Mouse (Mus musculus) limb, embryonic 14.5 days (tissue): ENCODE data around the gene Col5a1. TPM values are rescaled to one million over a fixed set of nuclear protein-coding genes. Genes with fewer than 3 reads are reported as not detected.

ENCODE experiments used
- ATAC-seq: fragments of 200-750 bp; cut with Nextera tagmentation; 2 replicates; pipeline ENCODE4 v1.8.0; 2017; ENCODE audit warnings: low read depth, moderate number of reproducible peaks, moderate TSS enrichment; ENCODE audit not compliant: low FRiP score
- DNase-seq: peaks from one replicate; pipeline ENCODE4 v3.0.0-alpha.2; 2015; ENCODE audit warnings: low spot score
- H3K27ac ChIP-seq: fragments of 300-500 bp; sonication (generic); replicated peaks from 2 replicates; pipeline ENCODE4 v1.5.1; 2014; ENCODE audit warnings: low read depth, mild to moderate bottlenecking, low read length, moderate library complexity, mixed read lengths
- H3K27me3 ChIP-seq: fragments of 300-500 bp; sonication (generic); 2 replicates; pipeline ENCODE4 v1.6.1; 2014; ENCODE audit warnings: low read length, mixed read lengths; ENCODE audit not compliant: control insufficient read depth, insufficient read depth
- H3K36me3 ChIP-seq: fragments of 300-500 bp; sonication (generic); 2 replicates; pipeline ENCODE4 v1.6.1; 2014; ENCODE audit warnings: mild to moderate bottlenecking, low read length, moderate library complexity, mixed read lengths; ENCODE audit not compliant: control insufficient read depth, insufficient read depth
- H3K4me1 ChIP-seq: fragments of 300-500 bp; sonication (generic); 2 replicates; pipeline ENCODE4 v1.6.1; 2014; ENCODE audit warnings: antibody characterized with exemption, low read length, mixed read lengths; ENCODE audit not compliant: control insufficient read depth, insufficient read depth
- H3K4me2 ChIP-seq: fragments of 300-500 bp; sonication (generic); replicated peaks from 2 replicates; pipeline ENCODE4 v1.6.1; 2014; ENCODE audit warnings: low read depth, mild to moderate bottlenecking, low read length, moderate library complexity; ENCODE audit not compliant: severe bottlenecking
- H3K4me3 ChIP-seq: fragments of 300-500 bp; sonication (generic); replicated peaks from 2 replicates; pipeline ENCODE4 v1.5.1; 2014; ENCODE audit warnings: low read length
- H3K9ac ChIP-seq: fragments of 300-500 bp; sonication (generic); 2 replicates; pipeline ENCODE4 v1.6.1; 2014; ENCODE audit warnings: mild to moderate bottlenecking, low read depth, low read length, moderate library complexity; ENCODE audit not compliant: severe bottlenecking
- H3K9me3 ChIP-seq: fragments of 300-500 bp; sonication (generic); 2 replicates; pipeline ENCODE4 v1.6.1; 2016; ENCODE audit warnings: low read length; ENCODE audit not compliant: control insufficient read depth
- POLR2A ChIP-seq: fragments of 200-500 bp; IDR thresholded peaks from 2 replicates; pipeline ENCODE4 v1.8.0; 2012; ENCODE audit warnings: inconsistent platforms, mild to moderate bottlenecking, moderate library complexity, borderline replicate concordance; ENCODE audit not compliant: insufficient read depth, insufficient read length; ENCODE audit errors: extremely low read depth
- WGBS: fragments of 180-500 bp; shearing (Covaris S2); extraction: QIAGEN DNeasy Blood & Tissue Kit; methylation state at CpG from one replicate; pipeline ENCODE4 v1.1.7; 2014; 5-methylcytosine and 5-hydroxymethylcytosine counted together
- polyA plus RNA-seq, 2 experiments: library from polyadenylated mRNA; depleted of rRNA in 1 of 2; stranded (reverse) in 1 of 2; unstranded in 1 of 2; fragments of >200 nt; fragmentation: Nextera tagmentation in 1 of 2; extraction: Ambion mirVana in 1 of 2; gene quantifications; 2 replicates each; pipeline versions ENCODE4 v1.2.1 to v1.2.3; 2012 to 2014

Col5a1 gene
- polyA plus RNA-seq, 2 experiments, result 256 to 304 TPM

GRCm38 (mm10) chr2:27883276-27883675, 2.9 kb upstream of the Col5a1 start:
- no peaks in the 10 kb centered on the region for H3K9me3 ChIP-seq
- no peak for DNase-seq
- no peaks in the 10 kb centered on the region for H3K36me3 ChIP-seq
- H3K27ac ChIP-seq, result 0 out of 2 replicates have a peak overlapping the region, but pooled peaks have one; percentile 26
- no peak overlapping the region for H3K9ac ChIP-seq
- H3K27me3 ChIP-seq, result no peaks in the 10 kb centered on the region
- WGBS, result 49% methylated on average over 7 of the region's 7 CpGs
- ATAC-seq, result no peak
- no peak for TF ChIP-seq POLR2A
- H3K4me2 ChIP-seq, result no peak overlapping the region
- peaks cover 19% of the 10 kb centered on the region for H3K4me1 ChIP-seq
- no peak overlapping the region for H3K4me3 ChIP-seq

- H3K4me1 ChIP-seq, result peaks cover 28% of the 10 kb centered on the region
- peak overlapping the region; percentile 86 for H3K4me2 ChIP-seq
- H3K4me3 ChIP-seq, result peak overlapping the region; percentile 77
- H3K36me3 ChIP-seq, result peaks cover 3% of the 10 kb centered on the region; the same call in 1 of the 2 replicates
- peak; percentile 84 for DNase-seq
- H3K27ac ChIP-seq, result peak overlapping the region; percentile 96
- peak; percentile 81 for ATAC-seq
- WGBS, result 9% methylated on average over 12 of the region's 12 CpGs
- no peaks in the 10 kb centered on the region for H3K9me3 ChIP-seq
- no peak for TF ChIP-seq POLR2A
- H3K27me3 ChIP-seq, result no peaks in the 10 kb centered on the region
- H3K9ac ChIP-seq, result peak overlapping the region; percentile 96
Observed at GRCm38 (mm10) chr2:27885456-27886147, 623 bp upstream of the Col5a1 start.

- Histone ChIP-seq H3K4me1 (peaks cover 36% of the 10 kb centered on the region), H3K9ac (peak overlapping the region; percentile 96), H3K36me3 (peaks cover 9% of the 10 kb centered on the region; the same call in 1 of the 2 replicates), H3K4me3 (peak overlapping the region; percentile 77), H3K27ac (peak overlapping the region; percentile 96), H3K4me2 (peak overlapping the region; percentile 86), H3K27me3 (no peaks in the 10 kb centered on the region), H3K9me3 (no peaks in the 10 kb centered on the region)
- ATAC-seq (0 out of 2 replicates have a peak, but pooled peaks have one; percentile 8), DNase-seq (peak; percentile 54)
- no peak for TF ChIP-seq POLR2A
- WGBS, result 0% methylated on average over 44 of the region's 67 CpGs
Observed at GRCm38 (mm10) chr2:27886608-27887460, 609 bp downstream of the Col5a1 start.

GRCm38 (mm10) chr2:27887461-27888264, 1.4 kb downstream of the Col5a1 start:
- peak overlapping the region; percentile 96 for H3K27ac ChIP-seq

More at GRCm38 (mm10) chr2:27887461-27888264, 1.4 kb downstream of the Col5a1 start:
- peak overlapping the region; percentile 96 for H3K9ac ChIP-seq
- no peaks in the 10 kb centered on the region for H3K27me3 ChIP-seq
- peak overlapping the region; percentile 86 for H3K4me2 ChIP-seq
- WGBS, result 22% methylated on average over 11 of the region's 11 CpGs
- peaks cover 9% of the 10 kb centered on the region; the same call in 1 of the 2 replicates for H3K36me3 ChIP-seq
- no peak for ATAC-seq
- peaks cover 36% of the 10 kb centered on the region for H3K4me1 ChIP-seq
- TF ChIP-seq POLR2A, result no peak
- DNase-seq, result no peak
- no peaks in the 10 kb centered on the region for H3K9me3 ChIP-seq
- H3K4me3 ChIP-seq, result peak overlapping the region; percentile 77
